Mouse (Mus musculus): ENCODE measurements around the gene Gstt1. TPM values are rescaled to one million over a fixed set of nuclear protein-coding genes. Genes with fewer than 3 reads are reported as not detected.

Gene Gstt1
- polyA plus RNA-seq, 1 experiment, result not detected

GRCm38 (mm10) chr10:75789841-75790240, 8.5 kb downstream of the Gstt1 start:
- H3K4me3 ChIP-seq (ENCODE audit: insufficient read depth, low read depth, low read length), result no peak overlapping the region
- H3K27ac ChIP-seq (ENCODE audit: insufficient read depth, low read depth, low read length), result no peak overlapping the region
- no peaks in the 10 kb centered on the region for H3K4me1 ChIP-seq (ENCODE audit: control insufficient read depth, insufficient read depth, low read length)
- 96% methylated on average over 5 of the region's 5 CpGs for WGBS
- TF ChIP-seq CTCF (IDR thresholded peaks at IDR 0.05; ENCODE audit: insufficient read depth, low read depth, low read length), result no peak
- no peak for TF ChIP-seq POLR2A (IDR thresholded peaks at IDR 0.05; ENCODE audit: insufficient read depth, low read depth, low read length)

- H3K4me3 ChIP-seq (ENCODE audit: insufficient read depth, low read depth, low read length), result no peak overlapping the region
- 84% methylated on average over 6 of the region's 6 CpGs for WGBS
- no peaks in the 10 kb centered on the region for H3K4me1 ChIP-seq (ENCODE audit: control insufficient read depth, insufficient read depth, low read length)
- no peak overlapping the region for H3K27ac ChIP-seq (ENCODE audit: insufficient read depth, low read depth, low read length)
- TF ChIP-seq CTCF (IDR thresholded peaks at IDR 0.05; ENCODE audit: insufficient read depth, low read depth, low read length) (no peak), POLR2A (IDR thresholded peaks at IDR 0.05; ENCODE audit: insufficient read depth, low read depth, low read length) (no peak)
Observed at GRCm38 (mm10) chr10:75789081-75789735, 9.2 kb downstream of the Gstt1 start.

GRCm38 (mm10) chr10:75788277-75788676, 10.1 kb downstream of the Gstt1 start:
- Histone ChIP-seq H3K4me3 (ENCODE audit: insufficient read depth, low read depth, low read length) (no peak overlapping the region), H3K4me1 (ENCODE audit: control insufficient read depth, insufficient read depth, low read length) (no peaks in the 10 kb centered on the region), H3K27ac (ENCODE audit: insufficient read depth, low read depth, low read length) (no peak overlapping the region)
- TF ChIP-seq CTCF (IDR thresholded peaks at IDR 0.05; ENCODE audit: insufficient read depth, low read depth, low read length) (no peak), POLR2A (IDR thresholded peaks at IDR 0.05; ENCODE audit: insufficient read depth, low read depth, low read length) (no peak)
- 67% methylated on average over 8 of the region's 8 CpGs for WGBS

GRCm38 (mm10) chr10:75785442-75785841, 12.9 kb downstream of the Gstt1 start:
- TF ChIP-seq POLR2A (IDR thresholded peaks at IDR 0.05; ENCODE audit: insufficient read depth, low read depth, low read length) (no peak), CTCF (IDR thresholded peaks at IDR 0.05; ENCODE audit: insufficient read depth, low read depth, low read length) (no peak)
- 89% methylated on average over 1 of the region's 1 CpGs for WGBS
- H3K4me1 ChIP-seq (ENCODE audit: control insufficient read depth, insufficient read depth, low read length), result peaks cover 7% of the 10 kb centered on the region
- H3K27ac ChIP-seq (ENCODE audit: insufficient read depth, low read depth, low read length), result no peak overlapping the region
- H3K4me3 ChIP-seq (ENCODE audit: insufficient read depth, low read depth, low read length), result no peak overlapping the region

GRCm38 (mm10) chr10:75780769-75781578, 17.4 kb downstream of the Gstt1 start, which contains the start of the genes Gm20441 and Gstt3:
TSS of gene Gm20441 (minus strand) at chr10:75780954.
TSS of gene Gstt3 (minus strand) at chr10:75781414.
- no peak within 1 kb of the TSS for H3K27ac ChIP-seq (ENCODE audit: insufficient read depth, low read depth, low read length)
- WGBS, result 6% methylated on average over 28 of the region's 28 CpGs
- TF ChIP-seq CTCF (IDR thresholded peaks at IDR 0.05; ENCODE audit: insufficient read depth, low read depth, low read length) (no peak), POLR2A (IDR thresholded peaks at IDR 0.05; ENCODE audit: insufficient read depth, low read depth, low read length) (no peak)
- H3K4me1 ChIP-seq (ENCODE audit: control insufficient read depth, insufficient read depth, low read length), result peaks cover 10% of the 10 kb centered on the region
- peak within 1 kb of the TSS; percentile 33 for H3K4me3 ChIP-seq (ENCODE audit: insufficient read depth, low read depth, low read length)

GRCm38 (mm10) chr10:75779206-75780174, 18.9 kb downstream of the Gstt1 start:
- TF ChIP-seq POLR2A (IDR thresholded peaks at IDR 0.05; ENCODE audit: insufficient read depth, low read depth, low read length), result no peak
- TF ChIP-seq CTCF (IDR thresholded peaks at IDR 0.05; ENCODE audit: insufficient read depth, low read depth, low read length), result no peak
- Histone ChIP-seq H3K4me3 (ENCODE audit: insufficient read depth, low read depth, low read length) (no peak overlapping the region), H3K4me1 (ENCODE audit: control insufficient read depth, insufficient read depth, low read length) (peaks cover 10% of the 10 kb centered on the region), H3K27ac (ENCODE audit: insufficient read depth, low read depth, low read length) (no peak overlapping the region)
- 34% methylated on average over 15 of the region's 15 CpGs for WGBS

- Histone ChIP-seq H3K27ac (ENCODE audit: insufficient read depth, low read depth, low read length) (no peak overlapping the region), H3K4me3 (ENCODE audit: insufficient read depth, low read depth, low read length) (no peak overlapping the region), H3K4me1 (ENCODE audit: control insufficient read depth, insufficient read depth, low read length) (peaks cover 13% of the 10 kb centered on the region)
- TF ChIP-seq CTCF (IDR thresholded peaks at IDR 0.05; ENCODE audit: insufficient read depth, low read depth, low read length) (no peak), POLR2A (IDR thresholded peaks at IDR 0.05; ENCODE audit: insufficient read depth, low read depth, low read length) (no peak)
- 88% methylated on average over 2 of the region's 2 CpGs for WGBS
Observed at GRCm38 (mm10) chr10:75777885-75778284, 20.5 kb downstream of the Gstt1 start.

GRCm38 (mm10) chr10:75776562-75776961, 21.8 kb downstream of the Gstt1 start:
- no peak overlapping the region for H3K4me3 ChIP-seq (ENCODE audit: insufficient read depth, low read depth, low read length)
- no peak overlapping the region for H3K27ac ChIP-seq (ENCODE audit: insufficient read depth, low read depth, low read length)
- peaks cover 18% of the 10 kb centered on the region for H3K4me1 ChIP-seq (ENCODE audit: control insufficient read depth, insufficient read depth, low read length)
- TF ChIP-seq CTCF (IDR thresholded peaks at IDR 0.05; ENCODE audit: insufficient read depth, low read depth, low read length), result no peak
- WGBS, result 88% methylated on average over 6 of the region's 6 CpGs
